Mouse (Mus musculus) testis, adult 2 months (tissue): ENCODE results near the gene Nsd2.

ENCODE experiments used
- CTCF ChIP-seq: fragments of 200-500 bp; IDR thresholded peaks from 2 replicates; pipeline ENCODE4 v1.5.1; 2012; ENCODE audit warnings: low read depth, mild to moderate bottlenecking, inconsistent platforms, low read length, moderate library complexity; ENCODE audit not compliant: control insufficient read depth, insufficient read depth, insufficient replicate concordance
- POLR2A ChIP-seq: fragments of 200-500 bp; IDR thresholded peaks from 2 replicates; pipeline ENCODE4 v1.6.1; 2012; ENCODE audit warnings: low read depth, mild to moderate bottlenecking, inconsistent platforms, low read length, moderate library complexity; ENCODE audit not compliant: control insufficient read depth

GRCm38 (mm10) chr5:33857693-33858092 lies 37.2 kb downstream of the Nsd2 start:
- no peak for TF ChIP-seq POLR2A
- no peak for TF ChIP-seq CTCF
